Mouse (Mus musculus): ENCODE data around the gene Limch1.

Gene Limch1

GRCm38 (mm10) chr5:66784624-66785361 is 39.2 kb downstream of the Limch1 start:
- no peak for DNase-seq (ENCODE audit: low spot score in 2 of 2)

DNA sequence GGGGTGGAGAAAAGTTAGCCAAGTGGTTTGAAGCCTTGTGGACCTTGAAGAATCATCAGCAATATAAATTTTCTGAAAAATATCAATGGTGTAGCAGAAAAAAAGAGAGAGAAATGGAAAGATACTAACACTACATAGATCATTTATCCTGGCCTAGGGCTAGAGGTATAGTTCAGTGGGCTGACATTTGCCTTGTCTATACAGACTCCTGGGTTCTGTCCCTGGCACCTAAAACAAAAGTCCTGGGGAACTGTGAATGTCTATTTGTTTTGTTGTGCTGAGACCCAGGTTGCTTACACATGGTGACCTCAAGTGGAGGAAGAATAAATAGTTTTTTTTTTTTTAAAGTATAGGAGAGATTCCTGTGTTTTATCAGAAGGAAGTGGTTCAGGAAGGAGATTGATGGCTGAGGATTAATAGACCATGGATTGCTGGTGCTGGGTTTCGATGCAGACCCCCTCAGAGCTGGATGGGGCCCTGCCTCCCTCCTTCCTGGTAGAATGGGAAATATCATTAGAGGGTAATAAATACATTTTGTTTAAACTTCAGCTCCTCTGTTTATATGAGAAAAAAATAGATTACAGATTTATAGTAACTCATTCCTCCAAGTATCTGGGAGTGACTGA is 40.5 kb downstream of the Limch1 start:
- no peak for DNase-seq (ENCODE audit: low spot score in 2 of 2)

GRCm38 (mm10) chr5:66786621-66787061 is 41.0 kb downstream of the Limch1 start:
- DNase-seq (ENCODE audit: low spot score in 2 of 2) = no peak

DNA sequence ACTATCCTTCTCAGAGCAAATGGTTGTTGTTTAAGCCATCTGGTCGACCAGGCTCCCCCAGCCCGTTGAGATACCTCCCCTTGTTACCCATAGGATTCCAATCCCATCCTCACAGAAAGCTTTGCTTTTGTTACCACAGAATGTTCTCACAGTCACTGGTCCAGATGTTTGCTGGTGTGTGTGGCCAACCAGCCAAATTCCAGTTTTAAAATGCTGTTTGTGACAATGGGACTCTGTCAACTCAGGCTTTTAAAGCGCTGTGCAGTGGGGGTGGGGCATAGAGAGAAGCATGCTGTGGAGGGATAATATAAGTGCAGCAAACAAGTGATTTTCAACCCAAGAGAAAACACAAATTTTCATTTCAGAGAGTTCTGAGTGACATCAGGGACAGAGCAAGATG is 43.4 kb downstream of the Limch1 start:
- DNase-seq (ENCODE audit: low spot score in 2 of 2) = no peak

- DNase-seq (ENCODE audit: low spot score in 2 of 2) = no peak
Observed at GRCm38 (mm10) chr5:66791161-66791560, 45.5 kb downstream of the Limch1 start.

- no peak for DNase-seq (ENCODE audit: low spot score in 2 of 2)
Observed at GRCm38 (mm10) chr5:66793251-66793650, 47.6 kb downstream of the Limch1 start.

GRCm38 (mm10) chr5:66797326-66797725 is 51.7 kb downstream of the Limch1 start:
- no peak for DNase-seq (ENCODE audit: low spot score in 2 of 2)

- no peak for DNase-seq (ENCODE audit: low spot score in 2 of 2)
Observed at GRCm38 (mm10) chr5:66798135-66798534, 52.5 kb downstream of the Limch1 start.

GRCm38 (mm10) chr5:66798591-66799003 is 53.0 kb downstream of the Limch1 start:
- no peak for DNase-seq (ENCODE audit: low spot score in 2 of 2)

- DNase-seq (ENCODE audit: low spot score in 2 of 2) = no peak
Observed at GRCm38 (mm10) chr5:66800243-66800642, 54.6 kb downstream of the Limch1 start.

DNA sequence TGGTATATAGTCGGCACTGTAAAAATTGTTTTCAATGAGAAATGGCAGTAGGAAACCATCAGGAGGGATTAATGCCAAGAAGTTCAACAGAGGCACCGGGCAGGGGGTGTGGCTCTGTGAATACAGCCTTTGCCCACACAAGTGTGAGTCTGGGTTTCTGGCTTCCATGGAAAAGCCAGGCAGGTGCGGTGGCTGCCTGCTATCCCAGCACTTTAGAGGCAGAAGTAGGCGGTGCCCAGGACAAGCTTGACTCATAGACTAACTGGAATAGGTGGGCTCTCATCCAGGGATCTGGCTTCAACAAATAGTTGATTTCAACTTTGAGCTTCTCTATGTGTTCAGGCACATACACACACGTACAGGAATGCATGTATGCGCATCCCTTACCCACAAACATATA is 55.4 kb downstream of the Limch1 start:
- DNase-seq (ENCODE audit: low spot score in 2 of 2) = no peak

DNA sequence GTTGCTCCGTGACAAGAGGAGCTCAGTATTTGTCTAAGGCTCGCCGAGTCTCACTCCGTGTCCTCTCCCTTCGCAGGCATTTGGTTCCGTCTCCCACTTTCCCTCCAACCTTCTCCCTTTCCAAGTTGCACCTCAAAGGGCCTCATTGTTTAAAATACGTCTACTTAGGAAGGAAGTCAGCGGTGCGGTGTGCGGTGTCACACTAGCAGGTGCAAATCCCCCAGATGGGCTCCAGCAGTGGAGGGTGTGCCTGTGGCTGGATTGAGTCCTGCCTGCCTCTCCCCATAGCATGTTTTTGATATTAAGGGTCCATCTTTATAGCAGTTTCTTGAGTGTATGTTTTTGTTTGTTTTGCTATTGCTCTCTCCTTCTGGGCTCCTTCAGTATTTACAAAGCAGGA is 56.6 kb downstream of the Limch1 start:
- no peak for DNase-seq (ENCODE audit: low spot score in 2 of 2)

DNA sequence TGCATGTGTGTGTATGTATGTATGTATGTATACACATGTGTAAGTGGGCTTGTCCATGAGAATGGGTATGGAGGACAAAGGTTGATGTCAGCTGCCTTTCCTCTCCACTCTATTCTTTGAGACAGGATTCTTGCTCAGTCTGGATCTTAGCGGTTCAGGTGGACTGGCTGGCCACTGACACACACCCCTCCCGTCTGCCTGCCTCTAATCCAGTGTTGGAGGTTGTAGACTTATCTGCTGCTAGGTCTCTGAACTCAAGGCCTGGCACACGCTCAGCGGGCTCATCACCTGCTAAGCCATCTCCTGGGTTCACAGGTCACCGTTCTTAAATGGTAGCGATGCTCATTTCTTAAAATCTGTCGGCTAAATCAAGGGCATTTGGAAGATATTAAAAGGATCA is 60.7 kb downstream of the Limch1 start:
- DNase-seq (ENCODE audit: low spot score in 2 of 2) = no peak

- DNase-seq (ENCODE audit: low spot score in 2 of 2) = no peak
Observed at GRCm38 (mm10) chr5:66807737-66808136, 62.1 kb downstream of the Limch1 start.

- no peak for DNase-seq (ENCODE audit: low spot score in 2 of 2)
Observed at GRCm38 (mm10) chr5:66809016-66809570, 63.5 kb downstream of the Limch1 start.

- DNase-seq (ENCODE audit: low spot score in 2 of 2) = no peak
Observed at GRCm38 (mm10) chr5:66810396-66810795, 64.8 kb downstream of the Limch1 start.

DNA sequence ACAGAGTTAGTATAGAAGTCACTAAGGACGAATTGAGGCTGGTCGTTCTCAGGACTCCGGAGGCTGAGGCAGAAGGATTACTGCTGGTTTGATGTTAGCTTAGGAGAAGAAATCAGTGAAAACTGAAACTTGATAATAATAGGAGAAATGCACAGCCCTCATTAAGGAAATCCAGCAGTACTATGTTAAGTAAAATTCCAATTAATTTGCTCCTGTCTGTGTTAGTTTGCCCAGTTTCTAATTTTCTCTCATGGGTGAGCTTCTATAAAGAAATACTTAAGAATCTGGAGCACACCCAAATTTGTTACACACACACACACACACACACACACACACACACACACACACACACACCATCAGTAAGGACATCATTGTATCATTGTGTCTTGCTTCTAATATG is 69.0 kb downstream of the Limch1 start:
- DNase-seq (ENCODE audit: low spot score in 2 of 2) = no peak

GRCm38 (mm10) chr5:66815877-66816276 is 70.2 kb downstream of the Limch1 start:
- DNase-seq (ENCODE audit: low spot score in 2 of 2) = no peak

- no peak for DNase-seq (ENCODE audit: low spot score in 2 of 2)
Observed at GRCm38 (mm10) chr5:66816751-66817150, 71.1 kb downstream of the Limch1 start.

GRCm38 (mm10) chr5:66817184-66817956 is 71.7 kb downstream of the Limch1 start:
- DNase-seq (ENCODE audit: low spot score in 2 of 2) = no peak

- no peak for DNase-seq (ENCODE audit: low spot score in 2 of 2)
Observed at GRCm38 (mm10) chr5:66822500-66823205, 77.0 kb downstream of the Limch1 start.

- no peak for DNase-seq (ENCODE audit: low spot score in 2 of 2)
Observed at GRCm38 (mm10) chr5:66825586-66825985, 80.0 kb downstream of the Limch1 start.
